Mouse (Mus musculus) skeletal muscle tissue, adult 2 months (tissue): ENCODE results near the gene Cad.
"Not testable (repeated sequence)": the region's sequence is repeated elsewhere in the genome, so short reads cannot be mapped to it uniquely, and the experiment has no call there.

Source experiments
- DNase-seq: peaks from one replicate; pipeline ENCODE4 v3.0.0-alpha.2; 2012; ENCODE audit warnings: low read depth, low spot score

Gene Cad

GRCm38 (mm10) chr5:31054261-31055215, at the start of gene Cad:
Cad (plus strand) TSS chr5:31054780.
- peak; percentile 82 for DNase-seq

GRCm38 (mm10) chr5:31012737-31013136, 41.8 kb upstream of the Cad start:
- no peak for DNase-seq

DNA sequence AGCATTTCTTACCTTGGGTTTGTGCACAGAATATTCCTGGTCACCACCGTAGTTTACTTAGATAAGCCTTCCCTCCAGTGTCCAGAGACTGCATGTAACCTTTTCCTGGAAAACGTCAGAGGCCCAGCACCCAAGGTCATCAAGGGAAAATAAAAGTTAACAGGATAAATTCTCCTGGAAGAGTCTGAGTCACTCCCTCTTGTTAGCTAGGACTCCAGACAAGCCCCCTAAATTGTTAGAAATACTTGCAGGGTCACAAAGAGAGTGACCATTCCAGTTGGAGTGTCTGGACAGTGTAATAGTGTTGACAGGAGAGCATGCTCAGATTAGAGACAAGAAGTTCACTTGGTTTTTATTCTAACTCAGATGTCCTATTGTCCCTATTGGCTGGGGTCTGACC, 38.7 kb upstream of the Cad start:
- DNase-seq = no peak

DNA sequence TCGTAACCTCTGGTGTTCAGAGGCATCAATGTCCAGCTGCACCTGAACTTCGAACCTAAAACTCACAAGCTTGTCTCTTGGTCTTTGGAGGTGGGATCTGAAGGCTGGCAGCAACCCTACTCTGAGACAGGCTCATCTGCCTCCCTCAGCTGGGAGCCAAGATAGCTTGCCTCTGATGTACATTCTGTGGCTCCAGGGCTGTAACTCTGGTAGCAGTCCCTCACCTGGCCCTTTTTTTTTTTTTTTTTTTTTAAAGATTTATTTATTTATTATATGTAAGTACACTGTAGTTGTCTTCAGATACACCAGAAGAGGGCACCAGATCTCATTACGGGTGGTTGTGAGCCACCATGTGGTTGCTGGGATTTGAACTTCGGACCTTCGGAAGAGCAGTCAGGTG, 32.8 kb upstream of the Cad start:
- DNase-seq = not testable (repeated sequence)

- DNase-seq = no peak
Measured at GRCm38 (mm10) chr5:31022690-31023089, 31.9 kb upstream of the Cad start.

GRCm38 (mm10) chr5:31023254-31023653, 31.3 kb upstream of the Cad start:
- DNase-seq = no peak

GRCm38 (mm10) chr5:31024641-31025040, 29.9 kb upstream of the Cad start:
- no peak for DNase-seq

- no peak for DNase-seq
Measured at GRCm38 (mm10) chr5:31030926-31031325, 23.7 kb upstream of the Cad start.

DNA sequence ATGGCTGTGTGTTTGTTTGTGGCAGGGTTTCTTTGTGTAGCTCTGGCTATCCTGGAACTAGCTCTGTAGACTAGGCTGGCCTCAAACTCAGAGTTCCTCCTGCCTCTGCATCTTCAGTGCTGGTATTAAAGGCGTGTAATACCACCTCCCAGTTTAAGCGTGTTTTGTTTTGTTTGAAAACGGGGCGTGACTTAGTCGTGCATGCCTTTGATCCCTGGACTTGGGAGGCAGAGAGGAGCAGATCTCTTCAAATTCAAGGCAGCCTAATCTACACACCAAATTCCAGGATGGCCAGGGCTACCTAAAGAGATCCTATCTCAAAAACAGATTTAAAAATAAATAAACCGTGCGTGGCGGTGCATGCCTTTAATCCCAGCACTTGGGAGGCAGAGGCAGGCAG, 23.1 kb upstream of the Cad start:
- DNase-seq = no peak

- DNase-seq = no peak
Measured at GRCm38 (mm10) chr5:31034669-31035068, 19.9 kb upstream of the Cad start.

GRCm38 (mm10) chr5:31036556-31036955, 18.0 kb upstream of the Cad start:
- DNase-seq = not testable (repeated sequence)

- DNase-seq = no peak
Measured at GRCm38 (mm10) chr5:31038171-31038845, 16.3 kb upstream of the Cad start.

DNA sequence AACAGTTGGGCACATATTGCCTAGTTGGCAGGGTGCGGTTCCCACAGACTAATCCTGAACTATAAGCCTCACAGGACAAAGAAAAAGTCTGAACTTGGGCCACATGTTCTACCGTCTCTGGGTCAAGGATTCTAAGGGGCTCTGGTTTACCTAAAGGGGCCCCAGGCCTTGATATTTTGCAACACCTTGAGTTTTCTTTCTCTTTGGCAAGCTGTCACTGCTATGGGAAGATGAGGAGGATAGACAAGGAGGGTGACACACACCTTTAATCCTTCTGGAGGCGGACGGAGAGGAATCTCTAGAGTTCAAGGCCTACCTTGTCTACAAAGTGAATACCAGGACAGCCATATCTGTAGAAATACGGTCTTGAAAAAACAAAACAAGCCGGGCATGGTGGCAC, 8.2 kb upstream of the Cad start:
- DNase-seq = no peak

- DNase-seq = no peak
Measured at GRCm38 (mm10) chr5:31047074-31047473, 7.5 kb upstream of the Cad start.

DNA sequence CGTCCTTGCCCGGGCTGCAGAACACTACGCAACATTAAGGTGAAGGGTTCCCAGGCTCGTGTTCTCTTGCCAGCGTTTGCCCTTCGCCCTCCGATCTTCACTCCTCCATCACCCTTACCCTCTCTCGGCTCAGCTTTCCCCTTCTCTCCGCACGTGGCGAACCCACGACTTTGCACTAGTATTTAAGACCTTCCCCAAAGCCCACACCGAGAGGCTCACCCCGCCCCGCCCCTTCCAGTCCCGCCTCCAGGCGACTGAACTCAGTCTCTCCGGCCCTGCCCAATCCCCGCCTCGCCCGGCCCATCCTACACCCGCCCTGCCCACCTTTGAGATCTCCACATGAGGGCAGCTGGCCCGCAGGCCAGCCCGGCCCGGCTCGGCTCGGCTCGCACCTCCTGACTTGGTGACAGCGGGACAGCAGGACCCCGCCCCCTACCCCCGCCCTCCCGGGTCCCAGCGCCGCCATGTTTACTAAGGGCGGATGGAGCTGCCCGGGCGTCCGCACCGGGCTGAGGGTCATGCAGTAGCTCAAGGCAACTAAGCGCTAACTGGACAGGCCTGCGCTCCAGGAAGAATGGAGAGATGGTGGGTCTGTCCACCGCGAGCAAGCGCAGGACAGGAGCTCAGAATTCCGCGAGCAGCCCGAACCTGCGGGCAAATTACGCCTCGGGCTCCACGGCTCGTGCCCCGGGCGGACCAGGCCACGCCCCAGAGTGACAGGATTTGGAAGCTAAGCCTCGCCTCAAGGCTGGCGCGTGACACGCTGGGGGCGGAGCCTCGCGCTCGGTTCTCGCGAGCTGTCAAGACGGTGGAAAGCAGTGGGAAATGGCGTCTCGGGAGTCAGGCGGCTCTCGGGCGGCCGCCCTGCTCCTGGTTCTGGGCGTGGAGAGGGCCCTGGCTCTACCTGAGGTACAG, 6.5 kb upstream of the Cad start, which contains the start of gene Atraid:
Gene Atraid (plus strand): TSS at position 465 of the 915 bp plus-strand sequence.
- DNase-seq = peak; percentile 97

GRCm38 (mm10) chr5:31048763-31049641, 5.6 kb upstream of the Cad start, which contains the start of gene Slc5a6:
Slc5a6 (minus strand) TSS chr5:31048924.
- peak; percentile 48 for DNase-seq

DNA sequence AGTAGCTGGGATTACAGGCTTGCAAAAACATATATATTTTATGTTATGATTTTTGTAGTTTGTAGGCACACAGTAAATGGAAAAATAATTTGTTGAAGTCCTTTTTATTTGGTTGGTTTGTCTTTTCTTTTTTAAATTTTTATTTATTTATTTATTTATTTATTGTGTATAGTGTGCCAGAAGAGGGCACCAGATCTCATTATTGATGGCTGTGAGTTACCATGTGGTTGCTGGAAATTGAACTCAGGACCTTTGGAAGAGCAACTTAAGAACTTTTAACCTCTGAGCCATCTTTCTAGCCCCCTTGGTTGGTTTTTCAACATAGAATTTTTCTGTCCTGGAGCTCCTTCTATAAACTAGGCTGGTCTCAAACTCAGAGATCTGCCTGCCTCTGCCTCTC, 4.2 kb upstream of the Cad start:
- DNase-seq = no peak

- not testable (repeated sequence) for DNase-seq
Measured at GRCm38 (mm10) chr5:31053728-31054127, 852 bp upstream of the Cad start.

DNA sequence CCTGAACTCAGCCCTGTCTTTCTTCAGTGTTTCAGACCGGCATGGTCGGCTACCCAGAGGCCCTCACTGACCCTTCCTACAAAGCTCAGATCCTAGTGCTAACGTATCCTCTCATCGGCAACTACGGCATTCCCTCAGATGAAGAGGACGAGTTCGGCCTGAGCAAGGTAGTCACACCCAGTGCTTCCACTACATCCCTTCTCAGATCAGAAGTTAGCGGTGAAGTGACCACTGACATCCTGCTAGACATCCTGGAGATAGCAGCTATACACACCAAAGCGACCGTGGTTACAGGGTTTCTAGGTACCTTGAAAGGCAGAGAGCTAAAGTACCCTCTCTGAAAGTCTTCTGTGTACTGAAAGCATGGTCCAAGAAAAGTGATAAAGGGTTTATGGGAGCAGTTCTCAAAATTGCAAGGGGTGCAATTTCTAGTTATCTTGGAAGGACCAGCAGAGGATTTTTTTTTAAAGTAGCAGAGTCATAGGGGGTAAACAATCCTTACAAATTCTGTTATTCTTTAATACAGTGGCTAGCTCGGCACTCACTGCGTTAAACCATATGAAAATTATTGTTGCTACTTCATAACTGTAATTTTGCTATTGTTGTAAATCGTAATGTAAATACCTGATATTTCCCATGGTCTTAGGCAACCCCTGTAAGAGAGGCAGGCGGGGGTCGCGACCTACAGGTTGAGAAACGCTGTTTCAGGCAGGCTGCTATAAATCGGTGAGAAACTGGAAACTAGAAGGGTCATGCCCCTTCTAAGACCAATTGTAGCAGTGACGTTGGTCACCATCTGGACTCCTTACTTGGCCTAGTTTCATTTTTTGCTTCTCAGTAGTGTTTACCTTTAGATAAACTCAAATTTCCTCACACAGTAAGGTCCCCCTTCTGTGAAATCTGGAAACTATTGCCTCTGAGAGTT, 898 bp downstream of the Cad start:
- DNase-seq = no peak
